Mouse (Mus musculus) CH12.LX (cell line): ENCODE data around the gene B3gat1.

Experiments
- CTCF ChIP-seq, 2 experiments: IDR thresholded peaks in 1 of 2; conservative IDR thresholded peaks in 1 of 2; 2 replicates each; pipeline ENCODE4 v1.5.1; 2011 to 2012; ENCODE audit warnings: low read depth in 2 of 2, low read length in 2 of 2, improper control_type of control experiment in 1 of 2, inconsistent platforms in 1 of 2, mild to moderate bottlenecking in 1 of 2, moderate library complexity in 1 of 2
- E2F4 ChIP-seq: IDR thresholded peaks from 2 replicates; pipeline ENCODE4 v1.6.1; 2011; ENCODE audit warnings: low read depth, low read length, improper control_type of control experiment; ENCODE audit not compliant: insufficient replicate concordance
- ETS1 ChIP-seq: conservative IDR thresholded peaks from 2 replicates; pipeline ENCODE4 v1.6.1; 2012; ENCODE audit warnings: low read depth, mild to moderate bottlenecking, inconsistent platforms, low read length, improper control_type of control experiment, moderate library complexity
- MAFK ChIP-seq: IDR thresholded peaks from 2 replicates; pipeline ENCODE4 v1.6.1; 2011; ENCODE audit warnings: low read length, improper control_type of control experiment; ENCODE audit not compliant: insufficient replicate concordance
- MXI1 ChIP-seq: IDR thresholded peaks from 2 replicates; pipeline ENCODE4 v1.6.1; 2011; ENCODE audit warnings: mild to moderate bottlenecking, low read depth, low read length, improper control_type of control experiment
- TBP ChIP-seq: conservative IDR thresholded peaks from 2 replicates; pipeline ENCODE4 v1.6.1; 2011; ENCODE audit warnings: low read depth, low read length, improper control_type of control experiment
- TCF12 ChIP-seq: IDR thresholded peaks from 2 replicates; pipeline ENCODE4 v1.6.1; 2014; ENCODE audit warnings: low read depth, mild to moderate bottlenecking, inconsistent platforms, low read length, improper control_type of control experiment
- ZC3H11A ChIP-seq: IDR thresholded peaks from 2 replicates; pipeline ENCODE4 v1.6.1; 2012; ENCODE audit warnings: low read depth, mild to moderate bottlenecking, inconsistent platforms, low read length, improper control_type of control experiment

DNA sequence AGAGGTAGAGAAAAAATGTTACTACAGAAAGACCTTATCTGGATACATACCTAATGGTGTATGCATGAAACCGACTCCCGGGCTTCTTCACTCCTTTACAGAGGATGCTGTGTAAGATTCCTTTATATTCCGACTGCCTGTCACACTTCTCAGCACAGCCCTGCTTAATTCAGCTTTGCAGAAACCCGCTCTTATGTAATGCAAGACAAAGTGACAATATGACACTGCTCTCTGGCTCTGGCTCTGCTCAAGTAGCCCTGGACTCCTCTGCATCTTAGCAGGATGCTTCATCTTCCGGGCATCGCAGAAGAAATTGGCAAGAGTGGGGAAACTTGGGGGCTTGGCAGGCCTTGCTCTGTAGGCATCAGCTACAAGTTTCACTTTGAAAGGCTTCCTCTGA lies 28.9 kb downstream of the B3gat1 start:
- TF ChIP-seq TCF12, result no peak
- TF ChIP-seq CTCF (conservative IDR thresholded peaks at IDR 0.05 in 1 of 2, IDR thresholded peaks at IDR 0.05 in 1 of 2; ENCODE audit: low read depth in 2 of 2, low read length in 2 of 2), result no peak
- TF ChIP-seq ETS1, result no peak
- no peak for TF ChIP-seq E2F4
- TF ChIP-seq TBP, result no peak
- TF ChIP-seq MAFK, result no peak
- no peak for TF ChIP-seq ZC3H11A
- no peak for TF ChIP-seq MXI1
